Mouse (Mus musculus): Measurements from ENCODE around the gene Id3.
A peak's percentile ranks its signal among the peaks of the same experiment; 100 is the strongest.
"Not testable (repeated sequence)": the region's sequence is repeated elsewhere in the genome, so short reads cannot be mapped to it uniquely, and the experiment has no call there.

Gene Id3

DNA sequence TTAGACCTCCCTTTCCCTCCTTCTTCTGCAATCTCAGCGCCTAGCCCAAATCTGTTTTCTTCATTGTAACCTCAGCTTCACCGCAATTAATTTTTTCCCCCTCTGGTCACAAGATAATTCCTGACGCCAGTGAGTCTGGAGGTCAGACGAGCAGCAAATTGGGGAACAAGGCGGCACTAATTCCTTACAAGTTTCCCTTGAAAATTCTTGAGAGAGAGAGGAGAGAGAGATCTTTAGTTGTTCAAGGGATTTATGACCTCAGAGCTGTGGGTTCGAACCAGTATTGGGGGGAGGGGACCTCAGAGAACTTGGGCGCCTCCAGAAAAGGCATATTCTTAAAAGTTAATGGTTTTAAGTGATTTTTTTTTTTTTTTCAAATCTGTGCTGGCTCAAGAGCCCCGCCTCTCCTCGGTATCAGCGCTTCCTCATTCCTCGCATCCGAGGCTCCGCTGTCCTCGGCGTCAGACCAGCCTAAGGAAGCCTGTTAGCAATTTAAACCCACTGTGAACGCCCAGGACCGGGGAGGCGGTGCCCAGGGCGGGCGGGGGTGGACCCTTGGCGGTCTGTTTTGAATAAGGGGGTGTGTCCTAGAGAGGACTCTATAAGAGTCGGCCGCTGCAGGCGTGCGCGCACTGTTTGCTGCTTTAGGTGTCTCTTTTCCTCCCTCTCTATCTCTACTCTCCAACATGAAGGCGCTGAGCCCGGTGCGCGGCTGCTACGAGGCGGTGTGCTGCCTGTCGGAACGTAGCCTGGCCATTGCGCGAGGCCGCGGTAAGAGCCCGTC is at the start of gene Id3:
Gene Id3 (plus strand): TSS at position 305 of the 784 bp plus-strand sequence.
- peak; percentile 65 to 79 for DNase-seq (ENCODE audit: low spot score in 2 of 2)

GRCm38 (mm10) chr4:136094519-136095219 is 48.6 kb upstream of the Id3 start:
- peak; percentile 34 to 59 for DNase-seq (ENCODE audit: low spot score in 2 of 2)

DNA sequence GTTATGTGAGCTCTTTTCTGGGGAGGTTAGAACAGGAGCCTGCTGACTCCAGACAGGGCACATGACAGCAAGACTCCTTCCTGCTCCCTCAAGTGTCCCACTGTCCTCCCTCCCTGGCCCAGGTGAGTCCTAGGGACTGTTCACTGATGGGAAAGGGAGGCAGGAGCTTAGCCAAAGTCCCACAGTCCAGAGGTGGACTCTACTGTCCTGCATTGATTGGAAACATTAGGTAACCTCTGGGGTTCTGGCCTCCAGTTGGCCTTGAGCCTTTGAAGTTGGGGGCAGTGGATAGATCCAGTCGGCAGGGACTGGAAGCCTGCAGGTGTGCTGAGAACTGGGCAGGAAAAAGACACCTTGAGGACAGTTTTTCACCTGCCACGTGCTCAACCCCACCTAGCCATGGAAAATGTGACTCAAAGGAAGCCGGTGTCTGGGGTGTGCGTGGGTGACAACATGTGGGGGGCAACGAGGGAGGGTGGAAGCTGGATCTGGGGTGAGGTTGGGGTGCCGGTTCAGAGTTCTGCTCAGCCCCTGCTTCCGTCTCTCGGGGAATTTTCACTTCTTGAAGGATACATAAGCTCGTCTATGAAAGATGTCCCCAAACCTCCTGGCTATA is 47.7 kb upstream of the Id3 start:
- no peak for DNase-seq (ENCODE audit: low spot score in 2 of 2)

DNA sequence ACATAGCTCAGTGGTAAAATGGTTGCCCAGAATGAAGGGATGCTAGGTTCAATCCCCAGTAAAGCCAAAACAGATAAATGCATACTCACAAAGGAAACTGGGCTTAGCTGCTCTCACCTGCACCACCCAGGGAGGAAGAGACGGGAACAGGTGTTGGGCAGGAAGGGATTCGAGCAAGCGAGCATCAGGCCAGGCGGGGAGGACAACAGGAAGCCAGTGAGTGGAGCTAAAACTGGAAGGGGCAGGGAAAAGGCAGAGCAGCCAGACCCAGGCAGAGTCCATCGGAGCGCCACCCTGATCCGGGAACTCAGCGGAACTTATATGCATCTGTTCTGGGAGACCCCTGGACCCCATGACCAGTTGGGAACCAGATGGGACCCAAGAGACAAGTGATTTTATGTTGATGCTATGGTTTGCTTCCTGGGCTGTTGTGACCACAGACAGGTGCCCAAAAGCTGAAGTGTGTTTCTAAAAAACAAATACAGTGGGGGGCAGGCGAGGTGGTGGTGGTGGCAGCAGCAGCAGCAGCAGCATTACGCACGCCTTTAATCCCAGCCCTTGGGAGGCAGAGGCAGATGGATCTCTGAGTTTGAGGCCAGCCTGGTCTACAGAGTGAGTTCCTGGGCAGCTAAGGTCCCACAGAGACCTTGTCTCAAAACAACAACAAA is 46.7 kb upstream of the Id3 start:
- DNase-seq (ENCODE audit: low spot score in 2 of 2) = no peak

DNA sequence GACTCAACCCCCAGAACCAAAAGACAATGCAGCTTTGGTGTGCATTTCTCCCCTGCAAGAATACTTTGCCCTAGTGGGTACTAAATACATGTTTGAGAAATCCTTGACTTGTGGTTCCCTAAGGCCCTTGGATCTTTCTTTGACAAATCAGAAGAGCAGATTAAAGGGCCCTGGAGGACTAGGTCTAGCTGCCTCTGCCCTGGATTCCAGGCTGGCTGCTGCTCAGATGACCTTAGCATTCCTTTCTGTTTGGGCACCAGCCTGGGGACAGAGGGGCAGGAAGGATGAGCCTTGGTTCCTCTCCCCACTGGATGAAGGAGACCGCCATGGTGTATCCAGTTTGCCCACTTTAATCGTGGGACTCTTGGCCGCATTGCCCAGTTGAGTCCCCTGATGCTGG is 44.9 kb upstream of the Id3 start:
- no peak for DNase-seq (ENCODE audit: low spot score in 2 of 2)

GRCm38 (mm10) chr4:136100396-136101070 is 42.8 kb upstream of the Id3 start:
- no peak for DNase-seq (ENCODE audit: low spot score in 2 of 2)

GRCm38 (mm10) chr4:136101753-136102152 is 41.5 kb upstream of the Id3 start:
- DNase-seq (ENCODE audit: low spot score in 2 of 2) = not testable (repeated sequence)

- DNase-seq (ENCODE audit: low spot score in 2 of 2) = peak in 1 of 2 experiments; percentile 7
These were observed 38.5 kb upstream of the Id3 start for GRCm38 (mm10) chr4:136104590-136105337.

- no peak for DNase-seq (ENCODE audit: low spot score in 2 of 2)
These were observed 36.4 kb upstream of the Id3 start for GRCm38 (mm10) chr4:136106880-136107301.

- no peak for DNase-seq (ENCODE audit: low spot score in 2 of 2)
These were observed 34.1 kb upstream of the Id3 start for GRCm38 (mm10) chr4:136109153-136109552.

GRCm38 (mm10) chr4:136109941-136110900 is 33.1 kb upstream of the Id3 start:
- DNase-seq (ENCODE audit: low spot score in 2 of 2) = no peak

GRCm38 (mm10) chr4:136112344-136112743 is 31.0 kb upstream of the Id3 start:
- no peak for DNase-seq (ENCODE audit: low spot score in 2 of 2)

DNA sequence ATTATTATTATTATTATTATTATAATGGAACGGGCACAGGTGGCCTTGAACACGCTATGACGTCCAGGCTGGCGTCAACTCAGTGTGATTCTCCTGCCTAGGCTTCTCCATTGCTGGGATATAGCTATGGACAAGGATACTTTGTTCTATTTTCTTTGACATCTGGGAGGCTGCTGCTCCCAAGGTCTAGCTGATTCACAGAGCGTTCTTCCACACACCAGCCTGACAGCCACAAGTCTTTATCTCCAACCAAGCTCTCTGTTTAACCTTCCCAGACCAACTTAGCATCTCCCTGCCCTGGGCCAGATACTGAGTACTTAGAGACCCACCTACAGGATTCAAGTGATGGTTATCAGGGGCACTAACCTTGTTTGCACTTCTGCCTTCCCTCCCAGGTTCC is 28.6 kb upstream of the Id3 start:
- no peak for DNase-seq (ENCODE audit: low spot score in 2 of 2)

- peak; percentile 28 to 31 for DNase-seq (ENCODE audit: low spot score in 2 of 2)
These were observed 26.3 kb upstream of the Id3 start for GRCm38 (mm10) chr4:136117022-136117421.

- no peak for DNase-seq (ENCODE audit: low spot score in 2 of 2)
These were observed 23.3 kb upstream of the Id3 start for GRCm38 (mm10) chr4:136120041-136120440.

DNA sequence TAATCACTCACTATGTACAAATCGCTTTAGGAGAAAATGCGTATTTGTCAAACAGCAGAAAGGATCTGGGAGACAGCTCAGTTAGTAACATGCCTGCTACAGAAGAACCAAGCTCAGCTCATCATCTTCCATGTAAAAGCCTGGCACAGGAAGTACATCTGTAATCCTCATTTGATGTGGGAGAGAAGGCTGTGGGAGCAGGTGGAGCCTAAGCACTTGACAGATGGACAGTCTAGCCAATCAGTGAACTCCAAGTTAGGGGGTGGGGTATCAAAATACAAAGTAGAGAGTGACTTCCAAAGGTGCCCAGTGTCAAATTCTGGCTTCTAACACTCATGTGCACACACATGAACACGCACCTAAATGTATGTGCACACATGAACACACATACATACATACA is 22.1 kb upstream of the Id3 start:
- no peak for DNase-seq (ENCODE audit: low spot score in 2 of 2)

DNA sequence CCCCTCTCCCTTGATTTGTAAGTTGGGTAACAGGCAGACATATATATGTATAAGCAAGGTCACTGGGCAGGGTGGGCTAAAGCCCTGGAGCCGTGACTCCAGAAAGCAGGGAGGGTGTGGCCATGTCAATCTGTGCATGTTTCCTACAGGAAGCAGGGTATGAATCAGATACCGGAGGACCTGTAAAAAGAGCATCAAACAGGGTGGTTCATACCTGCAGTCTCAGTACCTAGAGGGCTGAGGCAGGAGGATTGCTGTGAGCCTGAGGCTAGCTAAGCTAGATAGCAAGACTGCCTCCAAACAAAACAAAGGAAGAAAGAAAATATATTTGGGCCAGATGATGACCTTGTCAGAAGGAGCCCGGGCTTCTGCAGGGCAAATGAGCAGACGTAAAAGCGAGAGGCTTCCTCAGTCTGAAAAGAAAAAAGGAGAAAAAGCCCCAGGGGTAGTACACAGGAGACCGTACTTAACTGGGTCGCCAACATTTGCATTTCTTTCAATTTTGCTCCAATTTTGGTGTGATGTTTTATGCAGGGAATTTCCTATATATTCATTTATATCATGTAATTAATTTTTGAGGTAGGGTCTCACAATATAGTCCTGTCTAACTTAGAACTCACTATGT is 21.3 kb upstream of the Id3 start:
- DNase-seq (ENCODE audit: low spot score in 2 of 2) = no peak

DNA sequence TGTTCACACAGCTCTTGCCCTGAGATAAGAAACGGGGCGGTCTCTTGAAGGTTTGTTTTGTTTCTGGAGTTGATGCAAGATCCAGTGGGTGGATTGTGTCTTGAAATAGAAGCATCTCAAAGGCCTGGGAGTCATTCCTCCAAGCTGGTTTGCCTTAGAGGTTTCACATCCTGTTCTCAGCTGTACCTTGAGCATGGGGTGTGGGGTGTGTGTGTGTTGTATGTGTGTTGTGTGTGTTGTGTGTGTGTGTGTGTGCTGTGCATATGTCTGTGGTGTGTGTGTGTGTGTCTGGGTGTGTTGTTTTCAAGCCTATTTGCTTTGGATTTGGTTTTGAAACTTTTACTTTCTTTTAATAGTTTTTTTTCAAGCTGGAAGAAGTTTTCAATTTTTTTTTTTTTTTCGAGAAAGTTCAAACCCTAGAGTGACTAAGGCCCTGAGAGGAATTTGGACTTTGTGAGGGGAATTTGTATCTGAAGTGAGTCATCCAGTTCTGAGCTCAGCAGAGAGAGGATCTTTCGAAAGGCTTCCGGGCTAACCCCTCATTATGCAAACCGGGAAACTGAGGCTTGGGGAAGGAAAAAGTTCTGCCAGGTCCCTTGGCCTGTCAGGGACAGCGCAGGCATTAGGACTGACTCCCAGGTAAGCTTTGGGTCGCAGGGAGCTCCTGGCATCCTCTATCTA is 20.0 kb upstream of the Id3 start:
- peak in 1 of 2 experiments; percentile 32 for DNase-seq (ENCODE audit: low spot score in 2 of 2)

GRCm38 (mm10) chr4:136123792-136124161 is 19.5 kb upstream of the Id3 start:
- DNase-seq (ENCODE audit: low spot score in 2 of 2) = no peak

All from right cerebral cortex, adult 2 months (tissue).